Mouse (Mus musculus): Measurements from ENCODE around the gene Ankrd13d.

- TF ChIP-seq MAX (IDR thresholded peaks at IDR 0.05; ENCODE audit: low read length) = no peak
- no peak for TF ChIP-seq NRF1 (IDR thresholded peaks at IDR 0.05; ENCODE audit: insufficient read depth, low read depth, low read length, poor library complexity, severe bottlenecking)
- TF ChIP-seq POLR2AphosphoS2 (IDR thresholded peaks at IDR 0.05; ENCODE audit: low read length) = no peak
- no peak for TF ChIP-seq CTCF (IDR thresholded peaks at IDR 0.05 in 2 of 3, conservative IDR thresholded peaks at IDR 0.05 in 1 of 3; ENCODE audit: control insufficient read depth in 1 of 3, insufficient read depth in 1 of 3, low read depth in 2 of 3, low read length in 3 of 3, poor library complexity in 1 of 3, severe bottlenecking in 1 of 3)
- TF ChIP-seq POLR2A (IDR thresholded peaks at IDR 0.05; ENCODE audit: control insufficient read depth in 1 of 2, insufficient read depth in 1 of 2, low read depth in 1 of 2, low read length in 2 of 2, poor library complexity in 1 of 2) = no peak
- TF ChIP-seq UBTF (IDR thresholded peaks at IDR 0.05; ENCODE audit: borderline replicate concordance, insufficient read depth, low read depth, low read length) = no peak
- TF ChIP-seq ZC3H11A (IDR thresholded peaks at IDR 0.05; ENCODE audit: low read depth, low read length) = no peak
Observed at GRCm38 (mm10) chr19:4232186-4232572, 50.8 kb downstream of the Ankrd13d start.
